Mouse (Mus musculus): Measurements from ENCODE around the gene Myod1. TPM values are rescaled to one million over a fixed set of nuclear protein-coding genes. Genes with fewer than 3 reads are reported as not detected.

Myod1 gene
- polyA plus RNA-seq, 1 experiment from 2014 or later, result not detected

DNA sequence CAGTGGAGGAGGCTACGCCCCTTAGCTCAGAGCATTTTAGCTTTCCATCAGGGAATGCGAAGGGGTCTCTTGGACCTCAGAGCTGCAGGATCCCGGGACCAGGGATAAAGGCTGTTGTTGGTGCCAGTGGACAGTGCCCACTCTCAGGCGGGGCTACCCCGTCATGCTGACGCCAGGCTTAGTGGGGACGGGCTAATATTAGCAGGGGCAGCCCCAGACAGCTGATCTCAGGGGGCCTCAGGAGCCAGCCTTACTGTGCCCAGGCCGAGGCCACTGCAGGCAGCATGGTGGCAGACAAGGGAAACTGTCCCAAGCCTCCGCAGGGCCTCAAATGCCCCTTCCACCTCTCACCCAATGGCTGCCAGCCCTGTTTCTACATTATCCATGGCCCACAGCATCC is 32.3 kb downstream of the Myod1 start:
- no peak overlapping the region for H3K27ac ChIP-seq (replicated peaks in 1 of 2; ENCODE audit: control insufficient read depth in 1 of 2, insufficient read depth in 1 of 2, low read depth in 2 of 2, low read length in 2 of 2)
- no peak for ATAC-seq (ENCODE audit: insufficient number of reproducible peaks, insufficient read depth, low FRiP score, low read depth)
- H3K4me2 ChIP-seq (ENCODE audit: low read length), result no peak overlapping the region
- no peak overlapping the region for H3K9ac ChIP-seq (ENCODE audit: low read length)
- no peaks in the 10 kb centered on the region for H3K36me3 ChIP-seq (ENCODE audit: control insufficient read depth, insufficient read depth, low read length)
- no peaks in the 10 kb centered on the region for H3K9me3 ChIP-seq (ENCODE audit: control insufficient read depth, low read length)
- H3K4me1 ChIP-seq (ENCODE audit: control insufficient read depth in 2 of 2, insufficient read depth in 2 of 2, low read length in 2 of 2), result no peaks in the 10 kb centered on the region
- WGBS, result 83% methylated on average over 9 of the region's 9 CpGs
- H3K27me3 ChIP-seq (ENCODE audit: control insufficient read depth, insufficient read depth, low read length), result 0 out of 2 replicates have a peak, but pooled peaks cover 3% of the 10 kb centered on the region
- no peak overlapping the region for H3K4me3 ChIP-seq (ENCODE audit: control insufficient read depth in 1 of 2, insufficient read depth in 1 of 2, low read depth in 1 of 2, low read length in 2 of 2)

DNA sequence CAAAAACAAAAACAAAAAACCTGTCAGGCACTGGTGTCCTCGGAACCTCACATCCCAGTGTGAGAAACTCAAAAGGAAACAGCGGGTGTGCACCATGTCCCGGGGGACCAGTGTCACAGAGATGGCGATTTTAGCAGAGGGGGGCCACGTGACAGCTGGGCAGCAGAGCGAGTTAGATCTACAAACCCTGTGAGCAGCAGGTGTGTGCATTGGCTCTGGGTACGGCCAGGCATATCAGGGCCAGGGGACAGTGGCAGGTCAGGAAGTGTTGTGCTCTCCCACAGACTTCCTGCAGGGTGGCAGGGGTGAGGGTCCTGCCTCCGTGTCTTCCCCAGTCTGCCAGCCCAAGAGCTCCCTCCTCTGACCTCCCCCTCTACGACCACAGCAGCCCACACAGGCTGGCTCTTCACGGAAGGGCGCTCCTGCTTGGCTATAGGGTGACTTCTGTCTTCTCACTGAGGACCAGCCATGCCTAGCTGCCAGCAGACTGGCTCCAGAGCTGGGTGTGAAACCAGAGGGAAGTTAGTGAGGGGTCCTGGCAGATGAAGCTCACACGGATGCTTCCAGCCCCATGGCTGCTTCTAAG is 33.0 kb downstream of the Myod1 start:
- 45% methylated on average over 12 of the region's 12 CpGs for WGBS
- no peak overlapping the region for H3K27ac ChIP-seq (replicated peaks in 1 of 2; ENCODE audit: control insufficient read depth in 1 of 2, insufficient read depth in 1 of 2, low read depth in 2 of 2, low read length in 2 of 2)
- H3K36me3 ChIP-seq (ENCODE audit: control insufficient read depth, insufficient read depth, low read length), result no peaks in the 10 kb centered on the region
- no peaks in the 10 kb centered on the region for H3K9me3 ChIP-seq (ENCODE audit: control insufficient read depth, low read length)
- no peak overlapping the region for H3K4me3 ChIP-seq (ENCODE audit: control insufficient read depth in 1 of 2, insufficient read depth in 1 of 2, low read depth in 1 of 2, low read length in 2 of 2)
- ATAC-seq (ENCODE audit: insufficient number of reproducible peaks, insufficient read depth, low FRiP score, low read depth), result no peak
- H3K4me2 ChIP-seq (ENCODE audit: low read length), result no peak overlapping the region
- no peaks in the 10 kb centered on the region for H3K4me1 ChIP-seq (ENCODE audit: control insufficient read depth in 2 of 2, insufficient read depth in 2 of 2, low read length in 2 of 2)
- 0 out of 2 replicates have a peak, but pooled peaks cover 7% of the 10 kb centered on the region for H3K27me3 ChIP-seq (ENCODE audit: control insufficient read depth, insufficient read depth, low read length)
- H3K9ac ChIP-seq (ENCODE audit: low read length), result no peak overlapping the region

DNA sequence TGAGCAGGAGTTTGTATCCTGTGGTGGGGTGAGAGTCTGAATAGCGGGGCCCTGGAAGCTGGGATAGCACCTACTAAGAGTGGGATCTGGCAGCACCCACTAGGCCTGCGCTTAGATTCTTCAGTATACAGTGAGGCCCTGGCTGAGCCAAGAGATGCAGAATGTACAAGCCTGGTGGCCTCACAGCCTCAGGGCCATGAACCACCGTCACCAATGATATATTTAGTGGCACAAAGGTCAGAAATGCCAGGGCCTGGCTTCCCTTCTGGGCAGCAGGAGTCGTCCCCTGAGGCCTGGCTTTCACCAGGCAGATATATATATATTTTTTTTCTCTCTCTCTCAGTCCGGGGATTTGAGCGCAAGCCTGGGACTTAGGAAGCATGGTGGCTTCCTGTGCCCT is 34.5 kb downstream of the Myod1 start:
- no peak for ATAC-seq (ENCODE audit: insufficient number of reproducible peaks, insufficient read depth, low FRiP score, low read depth)
- H3K9me3 ChIP-seq (ENCODE audit: control insufficient read depth, low read length), result no peaks in the 10 kb centered on the region
- H3K4me2 ChIP-seq (ENCODE audit: low read length), result no peak overlapping the region
- WGBS, result 83% methylated on average over 6 of the region's 6 CpGs
- no peak overlapping the region for H3K27ac ChIP-seq (replicated peaks in 1 of 2; ENCODE audit: control insufficient read depth in 1 of 2, insufficient read depth in 1 of 2, low read depth in 2 of 2, low read length in 2 of 2)
- H3K4me1 ChIP-seq (ENCODE audit: control insufficient read depth in 2 of 2, insufficient read depth in 2 of 2, low read length in 2 of 2), result no peaks in the 10 kb centered on the region
- H3K4me3 ChIP-seq (ENCODE audit: control insufficient read depth in 1 of 2, insufficient read depth in 1 of 2, low read depth in 1 of 2, low read length in 2 of 2), result no peak overlapping the region
- H3K27me3 ChIP-seq (ENCODE audit: control insufficient read depth, insufficient read depth, low read length), result 0 out of 2 replicates have a peak, but pooled peaks cover 7% of the 10 kb centered on the region
- no peaks in the 10 kb centered on the region for H3K36me3 ChIP-seq (ENCODE audit: control insufficient read depth, insufficient read depth, low read length)
- H3K9ac ChIP-seq (ENCODE audit: low read length), result no peak overlapping the region

DNA sequence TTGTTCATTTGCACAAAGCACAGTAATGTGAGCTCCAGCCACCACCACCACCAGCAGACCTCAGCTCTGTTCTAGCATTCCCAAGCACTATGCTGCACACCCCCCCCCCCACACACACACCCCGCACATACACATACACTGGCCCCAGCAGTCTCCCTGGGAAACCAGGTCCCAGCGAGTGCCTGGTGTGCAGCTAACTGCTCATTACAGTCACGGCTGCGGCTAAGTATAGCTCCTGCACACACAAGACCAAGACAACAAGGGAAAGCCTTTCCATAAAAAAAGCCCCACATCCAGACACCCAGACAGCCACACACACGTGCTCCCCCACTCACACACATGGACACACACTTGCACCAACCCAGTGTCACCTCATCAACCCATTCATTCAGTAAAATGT is 36.5 kb downstream of the Myod1 start:
- no peak overlapping the region for H3K27ac ChIP-seq (replicated peaks in 1 of 2; ENCODE audit: control insufficient read depth in 1 of 2, insufficient read depth in 1 of 2, low read depth in 2 of 2, low read length in 2 of 2)
- 46% methylated on average over 5 of the region's 5 CpGs for WGBS

DNA sequence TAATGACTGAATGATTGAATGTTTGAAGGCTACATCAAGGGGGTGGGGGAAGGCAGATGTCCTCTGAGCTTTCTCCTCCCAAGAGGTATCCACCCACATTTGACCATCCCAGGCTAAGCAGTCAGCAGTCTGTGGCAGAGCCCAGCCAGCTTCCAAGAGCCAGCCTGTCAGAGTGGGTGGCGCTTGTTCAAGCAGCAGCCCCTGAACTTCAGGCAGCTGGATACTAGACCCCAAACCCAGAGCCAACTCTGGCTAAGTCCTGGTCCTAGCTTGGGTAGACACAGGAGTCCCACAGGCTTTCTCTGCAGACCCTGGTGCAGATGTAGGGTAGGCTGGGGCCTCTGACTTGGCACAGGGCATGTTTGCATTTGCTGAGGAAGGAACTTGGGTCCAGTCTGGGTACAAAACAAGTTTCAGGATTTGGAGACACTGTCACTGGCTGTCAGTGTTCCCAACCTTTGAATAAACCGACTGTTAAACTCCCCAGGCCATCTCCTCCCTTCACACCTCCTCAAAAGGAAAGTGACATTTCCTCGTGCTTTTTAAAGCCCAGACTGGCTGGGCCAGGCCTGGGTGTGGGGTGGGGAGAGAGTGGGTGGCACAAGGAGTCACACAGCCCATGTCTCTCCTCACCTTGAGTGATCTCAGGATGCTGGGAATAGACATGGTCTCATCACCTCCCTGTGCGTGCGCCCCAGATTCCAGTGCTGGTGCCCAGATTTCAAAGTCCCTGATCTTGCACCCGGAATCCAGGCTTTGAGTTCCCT is 37.9 kb downstream of the Myod1 start:
- Histone ChIP-seq H3K27ac (replicated peaks in 1 of 2; ENCODE audit: control insufficient read depth in 1 of 2, insufficient read depth in 1 of 2, low read depth in 2 of 2, low read length in 2 of 2) (no peak overlapping the region), H3K27me3 (ENCODE audit: control insufficient read depth, insufficient read depth, low read length) (0 out of 2 replicates have a peak, but pooled peaks cover 8% of the 10 kb centered on the region), H3K4me2 (ENCODE audit: low read length) (no peak overlapping the region), H3K4me1 (ENCODE audit: control insufficient read depth in 2 of 2, insufficient read depth in 2 of 2, low read length in 2 of 2) (no peaks in the 10 kb centered on the region), H3K4me3 (ENCODE audit: control insufficient read depth in 1 of 2, insufficient read depth in 1 of 2, low read depth in 1 of 2, low read length in 2 of 2) (no peak overlapping the region), H3K36me3 (ENCODE audit: control insufficient read depth, insufficient read depth, low read length) (no peaks in the 10 kb centered on the region), H3K9ac (ENCODE audit: low read length) (no peak overlapping the region), H3K9me3 (ENCODE audit: control insufficient read depth, low read length) (no peaks in the 10 kb centered on the region)
- ATAC-seq (ENCODE audit: insufficient number of reproducible peaks, insufficient read depth, low FRiP score, low read depth), result no peak
- WGBS, result 53% methylated on average over 6 of the region's 6 CpGs

More for the DNA sequence above, 36.5 kb downstream of the Myod1 start:
- Histone ChIP-seq H3K4me1 (ENCODE audit: control insufficient read depth in 2 of 2, insufficient read depth in 2 of 2, low read length in 2 of 2) (no peaks in the 10 kb centered on the region), H3K27me3 (ENCODE audit: control insufficient read depth, insufficient read depth, low read length) (0 out of 2 replicates have a peak, but pooled peaks cover 8% of the 10 kb centered on the region), H3K36me3 (ENCODE audit: control insufficient read depth, insufficient read depth, low read length) (no peaks in the 10 kb centered on the region), H3K4me3 (ENCODE audit: control insufficient read depth in 1 of 2, insufficient read depth in 1 of 2, low read depth in 1 of 2, low read length in 2 of 2) (no peak overlapping the region), H3K4me2 (ENCODE audit: low read length) (no peak overlapping the region), H3K9ac (ENCODE audit: low read length) (no peak overlapping the region), H3K9me3 (ENCODE audit: control insufficient read depth, low read length) (no peaks in the 10 kb centered on the region)
- ATAC-seq (ENCODE audit: insufficient number of reproducible peaks, insufficient read depth, low FRiP score, low read depth), result no peak; the same call in 1 of the 2 replicates

DNA sequence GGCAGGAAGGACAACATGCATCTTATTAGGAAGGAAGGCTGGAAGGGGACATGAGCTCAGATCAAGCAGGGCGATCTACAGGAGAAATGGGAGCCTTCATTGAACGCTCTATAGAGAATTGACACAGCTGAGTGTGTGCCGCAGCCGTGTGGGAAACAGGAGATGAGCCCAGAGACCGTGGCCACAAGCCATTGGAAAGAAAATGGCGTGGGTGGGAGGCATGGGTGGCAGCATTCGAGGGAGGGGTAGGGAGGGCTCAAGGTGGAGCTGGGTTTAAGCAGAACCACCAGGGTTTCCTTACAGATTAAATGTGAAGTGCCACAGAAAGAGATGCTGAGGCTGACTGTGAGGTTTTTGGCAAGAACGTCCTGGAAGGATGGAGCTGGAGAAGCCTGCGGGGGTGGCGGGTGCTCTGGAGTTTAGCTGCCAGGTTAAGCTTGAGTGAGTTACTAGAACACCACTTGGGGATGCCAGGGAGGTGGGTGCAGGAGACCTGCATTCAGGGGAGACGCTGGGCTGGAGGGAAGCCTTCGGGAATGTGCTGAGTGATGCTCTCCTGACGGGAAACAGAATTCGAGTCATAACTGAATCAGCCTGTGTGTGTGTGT is 39.6 kb downstream of the Myod1 start:
- 0 out of 2 replicates have a peak, but pooled peaks cover 8% of the 10 kb centered on the region for H3K27me3 ChIP-seq (ENCODE audit: control insufficient read depth, insufficient read depth, low read length)
- H3K9me3 ChIP-seq (ENCODE audit: control insufficient read depth, low read length), result no peaks in the 10 kb centered on the region
- H3K36me3 ChIP-seq (ENCODE audit: control insufficient read depth, insufficient read depth, low read length), result no peaks in the 10 kb centered on the region
- H3K4me1 ChIP-seq (ENCODE audit: control insufficient read depth in 2 of 2, insufficient read depth in 2 of 2, low read length in 2 of 2), result no peaks in the 10 kb centered on the region
- H3K4me2 ChIP-seq (ENCODE audit: low read length), result no peak overlapping the region
- H3K27ac ChIP-seq (replicated peaks in 1 of 2; ENCODE audit: control insufficient read depth in 1 of 2, insufficient read depth in 1 of 2, low read depth in 2 of 2, low read length in 2 of 2), result no peak overlapping the region
- ATAC-seq (ENCODE audit: insufficient number of reproducible peaks, insufficient read depth, low FRiP score, low read depth), result no peak
- no peak overlapping the region for H3K4me3 ChIP-seq (ENCODE audit: control insufficient read depth in 1 of 2, insufficient read depth in 1 of 2, low read depth in 1 of 2, low read length in 2 of 2)
- 66% methylated on average over 14 of the region's 14 CpGs for WGBS
- no peak overlapping the region for H3K9ac ChIP-seq (ENCODE audit: low read length)

DNA sequence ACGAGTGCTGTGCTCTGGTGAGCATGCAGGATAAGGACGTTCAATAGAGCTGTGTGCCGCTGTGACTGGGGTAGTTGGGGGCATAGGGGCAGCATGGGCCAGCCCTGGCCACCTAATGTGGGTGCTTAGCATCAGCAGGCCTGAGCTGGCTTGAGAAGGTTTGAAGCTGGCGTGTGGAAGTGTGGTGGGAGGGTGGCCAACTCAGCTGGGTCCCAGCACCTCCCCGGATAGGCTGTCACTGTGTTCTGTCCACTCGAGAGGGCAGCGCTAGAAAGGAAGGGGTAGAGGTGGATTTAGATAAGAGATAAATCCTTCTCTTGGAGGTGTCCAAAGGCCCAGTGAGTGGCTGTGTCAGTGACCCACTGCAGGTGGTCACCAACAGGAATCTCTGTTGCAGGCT is 41.2 kb downstream of the Myod1 start:
- Histone ChIP-seq H3K27ac (replicated peaks in 1 of 2; ENCODE audit: control insufficient read depth in 1 of 2, insufficient read depth in 1 of 2, low read depth in 2 of 2, low read length in 2 of 2) (no peak overlapping the region), H3K4me3 (ENCODE audit: control insufficient read depth in 1 of 2, insufficient read depth in 1 of 2, low read depth in 1 of 2, low read length in 2 of 2) (no peak overlapping the region), H3K36me3 (ENCODE audit: control insufficient read depth, insufficient read depth, low read length) (no peaks in the 10 kb centered on the region), H3K4me1 (ENCODE audit: control insufficient read depth in 2 of 2, insufficient read depth in 2 of 2, low read length in 2 of 2) (no peaks in the 10 kb centered on the region), H3K9me3 (ENCODE audit: control insufficient read depth, low read length) (no peaks in the 10 kb centered on the region), H3K9ac (ENCODE audit: low read length) (no peak overlapping the region), H3K27me3 (ENCODE audit: control insufficient read depth, insufficient read depth, low read length) (0 out of 2 replicates have a peak, but pooled peaks cover 8% of the 10 kb centered on the region), H3K4me2 (ENCODE audit: low read length) (no peak overlapping the region)
- WGBS, result 36% methylated on average over 7 of the region's 7 CpGs
- no peak for ATAC-seq (ENCODE audit: insufficient number of reproducible peaks, insufficient read depth, low FRiP score, low read depth)

Measured in heart, embryonic 14.5 days (tissue).